Mouse (Mus musculus): ENCODE results near the gene 2210016F16Rik. TPM values are rescaled to one million over a fixed set of nuclear protein-coding genes. Genes with fewer than 3 reads are reported as not detected.

Gene 2210016F16Rik
- polyA plus RNA-seq, 1 experiment from 2014 or later: 23.7 TPM

MicroRNAs encoded within 50 kb of the gene (microRNA counts, 519-probe panel; counts per million panel counts)
- microRNA mmu-miR-7a: 3,003 counts per million, percentile 80 among the panel's probes with 10 or more counts

Small RNA genes lying within 50 kb of the gene (microRNA-seq; reads per million reads assigned to microRNA genes)
- 362 reads per million, percentile 66 among the genes with 10 or more reads in this experiment for gene Mir7-1

Other genes with a start within 250 kb of the 2210016F16Rik start
- gene Idnk, start 227.6 kb downstream of the 2210016F16Rik start, polyA plus RNA-seq (2015; fragmentation: Nextera tagmentation; extraction: Ambion mirVana): 53.5 and 56.3 TPM in 2 replicates
- 129 and 142 TPM in 2 replicates for gene Ubqln1, start 169.6 kb downstream of the 2210016F16Rik start, polyA plus RNA-seq (2015; fragmentation: Nextera tagmentation; extraction: Ambion mirVana)
- gene Gkap1, start 109.5 kb downstream of the 2210016F16Rik start, polyA plus RNA-seq (2015; fragmentation: Nextera tagmentation; extraction: Ambion mirVana): 22.1 and 22.8 TPM in 2 replicates
- 1.7 and 2.2 TPM in 2 replicates for gene Kif27, start 26.1 kb downstream of the 2210016F16Rik start, polyA plus RNA-seq (2015; fragmentation: Nextera tagmentation; extraction: Ambion mirVana)
- gene Rmi1, start 17.0 kb upstream of the 2210016F16Rik start, polyA plus RNA-seq (2015; fragmentation: Nextera tagmentation; extraction: Ambion mirVana): 22.2 and 24.2 TPM in 2 replicates
- 1,201 and 1,280 TPM in 2 replicates for gene Hnrnpk, start 18.1 kb upstream of the 2210016F16Rik start, polyA plus RNA-seq (2015; fragmentation: Nextera tagmentation; extraction: Ambion mirVana)
- gene Slc28a3, start 225.7 kb upstream of the 2210016F16Rik start, polyA plus RNA-seq (2015; fragmentation: Nextera tagmentation; extraction: Ambion mirVana): 0.25 TPM in 2 replicates

Data from hindbrain, embryonic 16.5 days (tissue).